Mouse (Mus musculus) thymus, adult 2 months (tissue): ENCODE data around the gene Iqcj.

ENCODE experiments used
- CTCF ChIP-seq: fragments of 200-500 bp; IDR thresholded peaks from 2 replicates; pipeline ENCODE4 v1.5.1; 2012; ENCODE audit warnings: mild to moderate bottlenecking, control low read depth, low read length, moderate library complexity, borderline replicate concordance; ENCODE audit not compliant: control insufficient read depth, poor library complexity, insufficient read depth; ENCODE audit errors: extremely low read depth
- POLR2A ChIP-seq: fragments of 200-500 bp; IDR thresholded peaks from 2 replicates; pipeline ENCODE4 v1.6.1; 2012; ENCODE audit warnings: mild to moderate bottlenecking, low read length, control low read depth, moderate library complexity; ENCODE audit not compliant: control insufficient read depth, poor library complexity, insufficient read depth; ENCODE audit errors: extremely low read depth

GRCm38 (mm10) chr3:68077406-68077805, 185.4 kb downstream of the Iqcj start:
- no peak for TF ChIP-seq CTCF
- TF ChIP-seq POLR2A, result no peak
